Mouse (Mus musculus) heart, postnatal 36 days (tissue): Measurements from ENCODE around the gene Dock1. TPM values are rescaled to one million over a fixed set of nuclear protein-coding genes. Genes with fewer than 3 reads are reported as not detected.
A peak's percentile ranks its signal among the peaks of the same experiment; 100 is the strongest.

Experiments used
- DNase-seq, 2 experiments: peaks; one replicate each; pipeline ENCODE4 v3.0.0; 2021 to 2022
- intact Hi-C: fragments of 180-260 bp; cut with DNase I; formaldehyde crosslinking; loops from one replicate; pipeline ENCODE4 v1.15.1; 2025
- total RNA-seq, 2 experiments: library from RNA; stranded (reverse); gene quantifications; 2 replicates each; pipeline ENCODE4 v1.2.3; 2021

Gene Dock1
- total RNA-seq, 2 experiments from 2014 or later = 26.3 to 28.8 TPM

DNA sequence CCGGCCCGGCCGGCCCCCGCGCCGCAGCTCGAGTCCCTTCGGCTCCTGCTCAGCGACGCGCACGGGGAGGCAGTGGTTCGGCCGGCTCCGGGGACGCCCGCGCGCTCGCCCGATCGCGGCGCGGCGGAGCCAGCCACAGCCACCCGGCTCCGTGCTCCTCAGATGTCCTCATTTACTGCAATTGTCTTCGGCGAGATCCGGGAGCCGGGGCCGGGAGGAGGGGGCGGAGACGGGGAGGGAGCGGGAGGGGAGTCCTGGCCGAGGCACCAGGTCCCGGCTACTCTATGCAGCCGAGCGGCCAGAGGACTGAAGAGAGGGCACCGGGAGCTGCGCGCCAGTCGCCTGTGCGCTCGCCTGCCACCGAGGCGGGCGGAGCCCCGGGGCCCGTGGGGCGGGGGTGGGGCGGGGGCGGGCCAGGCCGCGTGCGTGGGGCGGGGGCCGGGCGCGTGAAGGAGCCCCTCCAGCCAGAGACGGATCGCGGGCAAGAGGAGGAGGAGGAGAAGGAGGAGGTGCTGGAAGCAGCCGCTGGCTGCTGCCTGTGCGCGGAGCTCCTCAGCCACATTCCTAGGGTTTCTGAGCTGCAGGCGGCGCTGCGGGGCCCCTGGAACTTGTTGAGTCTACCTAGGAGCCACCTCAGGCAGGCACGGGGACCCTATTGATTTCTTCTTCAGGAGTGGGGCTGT, 267.6 kb downstream of the Dock1 start, which contains the start of gene Fam196a:
Fam196a (minus strand) TSS at position 504 of the 683 bp plus-strand sequence.
- intact Hi-C loops = no loop called here

DNA sequence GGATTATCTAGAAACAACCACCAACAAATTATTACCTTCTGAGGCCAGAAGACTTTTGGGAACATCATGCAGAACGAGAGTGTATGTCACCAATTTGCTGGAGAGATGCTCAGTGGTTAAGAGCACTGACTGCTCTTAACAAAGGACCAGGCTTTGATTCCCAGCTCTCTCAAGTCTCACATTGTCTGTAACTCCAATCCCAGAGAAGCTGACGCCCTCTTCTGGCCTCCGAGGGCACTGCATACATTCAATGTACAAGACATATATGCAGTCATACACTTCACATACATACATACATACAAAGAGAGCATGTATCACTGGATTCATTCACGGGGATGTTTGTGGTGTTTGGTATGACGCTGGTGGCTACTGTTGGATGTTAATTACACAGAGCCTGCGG, 271.4 kb downstream of the Dock1 start:
- intact Hi-C loops = no loop called here
- no peak for DNase-seq

More for the DNA sequence above, 267.6 kb downstream of the Dock1 start, which contains the start of gene Fam196a:
- DNase-seq = peak in 1 of 2 experiments; percentile 34

DNA sequence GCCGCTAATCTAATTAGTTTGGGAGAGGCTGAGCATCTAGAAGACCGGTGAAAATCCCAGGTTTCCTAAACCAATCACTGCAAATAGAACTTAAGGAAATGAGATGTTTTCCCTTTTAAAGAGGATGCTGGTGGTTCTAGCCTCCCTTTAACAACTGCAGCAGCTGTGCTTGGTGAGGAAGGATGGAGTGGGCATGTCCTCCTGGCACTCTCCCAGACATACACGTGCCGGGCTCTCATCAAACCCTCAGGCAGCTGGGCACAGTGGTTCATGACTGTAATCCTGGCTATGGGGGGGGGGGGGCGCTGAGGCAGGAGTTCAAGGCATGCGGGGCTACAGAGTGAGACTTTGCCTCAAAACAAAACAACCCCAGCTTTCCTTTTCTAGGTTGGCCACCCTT, 272.6 kb downstream of the Dock1 start:
- DNase-seq = no peak
- intact Hi-C loops = no loop called here

DNA sequence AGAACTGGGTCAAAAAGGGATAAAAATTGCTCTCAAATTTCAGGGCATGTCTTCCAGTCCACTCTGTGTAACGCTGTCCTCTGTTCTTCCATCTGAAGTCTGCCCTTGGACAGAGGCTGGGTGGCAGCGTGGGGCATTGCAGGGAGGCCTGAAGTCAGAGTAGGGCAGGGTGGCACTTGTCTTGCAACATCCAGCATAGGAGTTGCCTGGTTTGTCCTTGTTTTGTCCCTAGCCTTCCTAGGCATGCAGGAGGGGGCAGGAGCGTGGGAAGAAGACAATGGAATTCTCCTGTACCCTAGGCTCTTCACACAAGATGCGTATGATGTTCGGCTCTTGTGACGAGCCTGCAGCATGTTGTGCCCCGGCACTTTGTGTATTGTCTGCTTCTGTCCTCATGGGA, 273.2 kb downstream of the Dock1 start:
- DNase-seq = no peak
- intact Hi-C loops = no loop called here

DNA sequence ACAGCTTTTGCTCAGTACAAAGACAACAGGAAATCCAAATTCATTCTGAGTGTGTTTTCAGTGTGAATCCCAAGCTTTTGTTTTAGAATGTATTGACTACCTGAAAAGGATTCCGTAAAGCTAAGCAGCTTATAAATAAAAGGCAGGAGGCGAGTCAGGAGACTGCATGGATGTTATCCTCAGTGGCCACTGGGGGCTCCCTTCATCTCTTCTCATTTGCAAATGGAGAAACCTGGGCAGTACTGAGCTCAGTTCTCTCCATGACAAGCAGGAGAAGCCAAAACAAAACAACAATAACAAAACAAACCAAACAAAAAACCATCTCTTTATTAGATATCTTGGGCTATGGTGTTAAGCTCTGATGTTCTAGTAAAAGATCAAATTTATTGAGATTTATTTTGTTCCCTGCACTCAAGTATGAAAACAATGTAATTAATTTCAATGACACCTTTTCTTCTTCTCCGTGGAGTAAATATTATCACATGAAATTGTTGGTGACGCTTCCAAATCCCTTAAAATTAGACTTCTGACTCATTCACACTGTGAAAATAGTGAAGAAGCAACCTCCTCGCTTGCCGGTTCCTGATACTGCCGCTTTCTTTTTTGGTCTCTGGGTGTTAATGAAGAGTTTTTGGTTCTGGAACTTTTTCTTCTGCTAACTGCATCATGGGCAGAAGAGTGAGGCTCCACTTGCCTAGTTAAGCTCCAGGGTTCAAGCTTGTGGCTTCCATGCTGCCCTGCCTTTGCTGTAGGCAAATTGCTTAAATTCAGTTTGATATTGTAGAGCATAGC, 275.7 kb downstream of the Dock1 start:
- intact Hi-C loops = no loop called here
- no peak for DNase-seq

DNA sequence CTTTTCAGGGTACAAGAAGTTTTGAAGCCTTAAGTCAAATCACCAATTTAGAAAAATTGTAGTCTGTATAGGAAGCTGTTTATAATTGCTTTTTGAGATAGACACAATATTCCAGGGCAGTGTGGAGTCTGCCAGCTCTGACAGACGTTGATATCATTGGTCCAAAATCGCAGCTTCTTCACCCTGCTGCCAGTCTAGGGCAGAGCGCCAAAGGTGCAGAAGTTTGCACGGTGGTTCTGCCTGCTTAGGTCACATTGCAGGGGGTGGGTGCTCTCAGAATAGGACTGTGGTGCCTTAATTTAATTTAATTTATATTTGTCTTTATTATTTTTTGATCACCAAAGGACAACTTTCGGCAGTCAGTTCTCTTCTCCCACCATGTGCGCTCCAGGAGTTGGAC, 288.6 kb downstream of the Dock1 start:
- no peak for DNase-seq
- intact Hi-C loops = no loop called here

DNA sequence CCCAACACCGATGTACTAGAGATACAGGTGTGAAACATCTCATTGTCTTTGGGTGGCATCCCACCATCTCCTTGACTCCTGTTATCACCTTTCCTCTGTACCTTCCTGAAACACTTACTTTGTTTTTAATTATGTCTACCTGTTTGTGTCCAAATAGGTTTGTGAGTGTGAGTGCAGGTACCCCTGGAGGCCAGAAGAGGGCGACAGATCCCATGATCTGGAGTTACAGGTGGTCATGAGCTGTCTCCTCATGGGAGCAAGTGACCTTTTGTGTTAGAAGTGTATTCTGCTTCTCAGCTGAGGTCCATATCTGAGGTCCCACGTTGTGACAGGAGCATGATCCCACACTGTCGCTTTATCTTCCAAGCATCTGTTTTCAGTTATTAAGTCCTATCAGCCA, 290.4 kb downstream of the Dock1 start:
- intact Hi-C loops = no loop called here
- DNase-seq = no peak

DNA sequence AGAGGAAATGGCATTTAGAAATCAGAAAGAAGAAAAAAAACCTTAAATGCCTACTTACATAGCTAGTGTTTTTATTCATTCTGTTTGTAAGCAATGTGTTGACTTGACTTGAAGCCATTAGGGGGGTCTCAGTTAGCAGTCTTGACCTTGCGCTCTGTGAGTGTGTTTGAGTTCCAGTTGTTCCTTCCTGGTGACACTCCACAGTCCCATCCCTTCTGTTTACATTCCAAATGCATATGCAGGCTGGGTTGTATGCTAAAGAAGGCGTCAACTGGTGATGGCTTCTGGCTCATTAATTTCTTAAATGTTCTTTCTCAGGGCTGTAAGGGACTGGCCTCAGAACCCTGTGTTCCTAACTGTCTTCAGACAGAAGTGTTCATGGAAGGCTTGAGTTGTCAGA, 291.2 kb downstream of the Dock1 start:
- intact Hi-C loops = no loop called here
- no peak for DNase-seq

DNA sequence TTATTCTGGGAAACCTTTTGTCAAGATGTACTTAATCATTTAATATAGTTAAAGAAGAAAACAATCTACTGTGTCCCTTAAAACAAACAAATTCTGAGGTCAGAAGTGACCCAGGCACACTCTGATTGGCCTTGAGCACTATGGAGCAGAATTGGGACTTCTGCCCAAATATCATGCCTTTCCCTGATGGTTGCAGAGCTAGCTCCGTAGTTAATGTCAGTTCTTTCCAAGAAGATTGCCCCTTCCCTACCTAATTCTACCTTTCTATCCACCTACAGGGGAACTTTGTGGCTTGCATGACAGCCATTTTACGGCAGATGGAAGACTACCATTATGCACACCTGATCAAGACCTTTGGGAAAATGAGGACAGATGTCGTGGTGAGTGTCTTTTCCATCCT, 319.8 kb downstream of the Dock1 start:
- DNase-seq = no peak
- intact Hi-C loops = no loop called here

DNA sequence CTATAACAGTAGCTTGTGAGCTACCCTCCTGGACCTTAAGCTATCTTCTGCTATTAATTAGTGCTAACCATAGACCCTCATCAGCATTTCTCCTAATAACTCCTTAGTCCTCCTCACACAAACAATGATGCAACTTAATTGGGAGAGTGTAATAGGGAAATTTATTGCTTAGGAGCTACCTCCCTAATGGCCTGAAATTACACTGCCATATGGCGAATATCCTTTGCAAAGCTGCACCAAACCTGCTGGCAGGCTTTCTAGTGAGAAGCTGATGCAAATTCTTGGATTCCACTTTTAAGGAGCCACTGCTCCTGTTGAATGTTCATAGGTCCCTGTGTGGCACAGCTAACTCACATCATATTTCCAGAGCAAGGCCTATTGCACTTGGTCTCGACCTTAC, 320.5 kb downstream of the Dock1 start:
- intact Hi-C loops = no loop called here

DNA sequence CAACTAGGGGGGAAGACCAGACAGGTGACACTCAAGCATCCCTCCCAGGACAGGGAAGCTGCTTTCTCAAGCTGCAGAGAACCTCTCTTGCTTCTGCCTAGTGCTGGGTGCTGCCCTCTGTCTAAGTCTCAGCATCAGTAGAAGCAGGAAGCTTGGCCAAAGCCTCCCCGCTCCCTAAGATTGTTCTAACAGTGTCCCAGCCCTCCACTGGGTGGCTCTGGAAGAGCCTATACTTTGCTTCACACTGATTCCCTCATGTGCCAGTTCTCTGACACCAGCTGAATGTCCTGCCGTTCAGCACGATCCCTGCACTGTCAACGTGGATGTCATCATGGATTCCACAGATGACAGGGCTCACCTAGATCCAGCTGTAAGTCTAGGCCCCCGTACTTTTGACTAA, 324.5 kb downstream of the Dock1 start:
- intact Hi-C loops = no loop called here
- no peak for DNase-seq

More for the DNA sequence above, 320.5 kb downstream of the Dock1 start:
- DNase-seq = no peak

DNA sequence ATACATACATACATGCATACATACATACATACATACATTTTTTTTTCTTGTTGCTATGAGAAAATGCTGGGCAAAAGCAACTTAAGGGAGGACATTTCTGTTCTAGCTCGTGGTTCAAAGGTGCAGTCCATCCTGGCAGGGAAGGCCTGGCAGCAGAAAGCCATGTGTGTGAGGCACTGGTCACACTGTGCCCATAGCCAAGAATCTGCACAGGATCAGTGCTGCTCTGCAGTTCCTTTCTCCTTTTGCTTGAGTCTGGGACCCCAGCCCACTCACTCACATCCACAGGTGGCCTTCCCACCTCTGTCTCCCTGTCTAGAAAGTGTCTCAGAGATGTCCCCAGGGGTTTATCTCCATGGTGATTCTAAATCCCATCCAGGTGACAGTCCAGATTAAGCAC, 331.8 kb downstream of the Dock1 start:
- intact Hi-C loops = no loop called here
- no peak for DNase-seq

DNA sequence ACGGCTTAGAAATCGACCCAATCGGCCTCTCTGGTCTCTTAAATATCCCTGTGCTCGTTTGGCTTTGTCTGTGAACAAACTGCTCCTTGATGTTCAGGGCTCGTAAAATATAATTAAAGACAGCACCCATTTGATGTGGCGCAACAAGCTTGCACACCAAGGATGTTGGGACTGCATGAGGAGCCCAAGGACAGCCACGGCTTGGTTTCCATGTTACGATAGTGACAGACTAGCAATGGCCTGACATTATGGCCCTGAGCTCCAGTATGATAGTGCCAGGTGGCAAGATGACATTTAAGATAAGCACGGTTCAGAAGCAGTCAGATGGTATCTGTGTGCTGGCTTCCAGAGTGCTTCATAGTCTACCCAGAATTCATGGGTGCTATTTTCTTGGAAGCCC, 332.4 kb downstream of the Dock1 start:
- DNase-seq = no peak
- intact Hi-C loops = no loop called here

DNA sequence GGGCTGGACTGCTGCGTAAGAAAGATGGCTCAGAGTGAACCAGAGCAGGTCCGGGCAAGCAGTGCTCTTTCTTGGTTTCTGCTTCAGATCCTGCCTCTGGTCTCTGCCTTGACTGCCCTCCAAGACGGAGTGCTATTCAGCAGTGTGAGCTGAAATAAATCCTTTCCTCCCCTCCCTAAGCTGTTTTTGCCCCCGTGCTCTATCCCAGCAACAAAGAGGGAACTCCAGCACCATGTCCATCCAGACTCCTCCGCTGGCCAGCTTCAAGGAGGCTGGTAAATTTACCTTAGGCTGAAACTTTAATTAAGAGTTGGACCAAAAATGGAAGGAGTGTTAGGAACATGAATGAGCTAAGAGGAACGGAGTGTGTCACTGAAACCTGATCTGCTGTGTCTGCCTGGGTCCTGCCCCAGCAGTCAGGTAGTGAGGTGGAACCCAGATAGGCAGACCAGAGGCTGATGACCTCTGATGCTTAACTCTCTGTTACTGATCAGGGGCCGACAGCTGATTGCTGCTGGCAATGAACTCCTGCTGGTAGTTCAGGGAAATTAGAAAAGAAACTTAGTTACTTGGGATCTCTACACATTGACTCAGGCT, 335.6 kb downstream of the Dock1 start:
- intact Hi-C loops = no loop called here
- no peak for DNase-seq

DNA sequence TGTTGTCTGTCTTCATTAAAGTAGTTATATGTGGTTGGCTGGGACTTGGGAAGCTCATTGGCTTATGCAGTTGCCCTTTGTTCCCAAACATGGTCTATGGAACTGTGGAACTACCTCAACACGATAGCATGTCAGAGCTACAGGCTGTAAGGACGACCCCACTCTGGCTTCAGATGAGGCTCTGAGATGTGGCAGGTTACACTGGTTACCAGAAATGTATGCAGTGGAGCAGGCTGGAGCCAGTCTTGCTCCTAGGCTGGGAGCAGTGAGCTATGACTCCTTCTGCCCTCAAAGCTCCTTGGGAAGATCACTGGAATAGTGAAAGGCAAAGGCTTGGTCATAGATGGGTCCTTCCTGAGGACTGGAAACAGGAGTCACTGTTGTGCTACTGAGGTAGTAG, 337.6 kb downstream of the Dock1 start:
- DNase-seq = no peak

DNA sequence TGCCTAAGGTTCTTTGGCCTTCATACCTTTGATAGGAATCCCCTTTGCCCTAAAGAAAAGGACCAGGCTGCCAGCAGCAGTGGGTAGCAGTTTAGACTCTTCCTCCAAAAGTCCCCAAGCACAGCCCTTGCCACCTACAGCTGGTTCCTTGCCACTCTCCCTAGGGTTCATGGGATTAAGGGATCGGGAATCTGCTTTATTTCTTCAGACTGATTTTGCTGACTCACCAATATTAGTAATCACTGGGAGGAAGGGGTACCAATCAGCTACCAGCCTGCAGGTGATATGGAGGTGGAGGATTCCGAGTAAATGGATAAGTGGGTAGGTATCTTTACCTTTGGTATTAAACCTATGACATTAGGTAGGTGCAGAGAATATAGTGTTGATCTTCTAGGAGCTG, 340.5 kb downstream of the Dock1 start:
- DNase-seq = no peak
- intact Hi-C loops = no loop called here

More for the DNA sequence above, 337.6 kb downstream of the Dock1 start:
- intact Hi-C loops = no loop called here

DNA sequence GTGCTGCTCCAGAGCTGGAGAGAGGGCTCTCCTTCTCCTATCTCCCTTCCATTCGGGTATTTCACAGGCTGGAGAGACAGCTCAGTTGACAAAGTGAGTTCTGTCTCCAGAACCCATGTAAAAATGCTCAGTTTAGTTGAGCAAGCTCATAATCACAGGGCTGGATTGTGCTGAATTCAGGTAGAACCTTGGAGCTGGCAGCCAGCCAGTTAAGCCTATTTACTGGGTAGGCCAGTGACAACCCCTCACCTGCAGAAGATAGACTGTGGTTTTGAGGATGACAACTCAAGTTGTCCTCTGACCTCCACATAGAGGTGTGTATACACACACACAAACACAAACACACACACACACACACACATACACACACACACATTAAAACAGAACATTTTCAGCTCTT, 347.1 kb downstream of the Dock1 start:
- intact Hi-C loops = no loop called here
- DNase-seq = no peak

DNA sequence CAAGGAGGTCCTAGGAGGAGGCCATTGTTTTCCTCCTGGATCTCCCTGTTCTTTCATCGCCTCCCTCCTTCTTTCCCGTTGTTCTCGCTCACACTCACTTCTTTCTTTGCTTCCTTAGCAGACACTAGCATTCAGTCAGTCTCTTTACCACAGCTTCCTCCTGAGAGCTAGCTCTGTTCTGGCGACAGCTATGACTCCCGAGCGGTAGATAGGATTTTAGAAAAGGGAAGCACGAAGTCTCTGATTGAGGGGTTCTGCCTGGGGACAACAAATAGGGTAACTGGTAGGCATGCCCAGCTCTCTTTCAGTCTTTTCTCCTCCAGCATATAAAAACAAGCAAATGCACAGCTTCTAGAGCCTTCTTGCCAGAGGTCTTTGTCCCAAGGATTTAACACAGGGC, 350.3 kb downstream of the Dock1 start:
- no peak for DNase-seq
- intact Hi-C loops = no loop called here

DNA sequence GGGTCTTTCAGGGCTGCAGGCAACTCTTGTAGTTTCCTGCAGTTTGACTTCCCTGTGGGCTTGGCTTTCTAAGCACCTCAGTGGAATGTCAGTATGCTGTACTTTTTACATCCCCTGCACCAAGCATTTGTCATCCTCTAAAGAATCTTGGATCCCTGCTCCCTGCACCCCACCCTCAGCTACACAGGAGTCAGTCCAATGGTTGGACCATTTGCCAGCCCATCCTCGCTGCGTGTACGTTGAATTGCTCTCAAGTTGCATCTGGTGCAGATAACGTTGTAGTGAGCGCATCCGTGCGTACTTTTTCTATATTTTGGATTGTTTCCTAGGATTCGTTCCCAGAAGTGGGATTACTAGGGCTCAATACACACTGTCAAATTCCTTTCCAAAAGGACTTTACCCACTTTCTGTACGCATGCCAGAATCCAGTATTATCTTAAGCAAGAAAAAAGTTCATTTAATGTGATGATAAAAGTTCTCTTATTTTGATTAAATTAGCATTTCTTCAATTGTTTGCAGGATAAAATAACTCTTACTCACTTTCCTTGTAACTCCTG, 351.2 kb downstream of the Dock1 start:
- intact Hi-C loops = no loop called here
- DNase-seq = no peak

DNA sequence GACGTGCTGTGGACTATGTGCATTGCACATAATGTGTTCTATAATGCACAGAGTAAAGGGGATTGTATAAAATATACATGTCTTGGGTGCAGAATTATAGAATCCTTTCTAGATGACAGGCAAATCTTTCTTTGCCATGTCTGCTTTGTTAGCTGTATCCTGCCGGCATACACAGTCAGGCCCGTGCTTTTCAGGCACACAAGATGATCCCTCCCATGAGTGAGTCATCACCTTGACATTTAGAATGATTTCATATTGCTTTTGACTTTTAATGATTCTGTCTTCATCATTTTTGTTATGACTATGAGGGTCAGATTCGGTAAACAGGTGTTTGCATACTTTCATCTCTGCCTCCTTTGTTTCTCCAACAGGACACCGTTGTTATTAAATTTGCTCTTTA, 354.1 kb downstream of the Dock1 start:
- DNase-seq = no peak
- intact Hi-C loops = no loop called here

DNA sequence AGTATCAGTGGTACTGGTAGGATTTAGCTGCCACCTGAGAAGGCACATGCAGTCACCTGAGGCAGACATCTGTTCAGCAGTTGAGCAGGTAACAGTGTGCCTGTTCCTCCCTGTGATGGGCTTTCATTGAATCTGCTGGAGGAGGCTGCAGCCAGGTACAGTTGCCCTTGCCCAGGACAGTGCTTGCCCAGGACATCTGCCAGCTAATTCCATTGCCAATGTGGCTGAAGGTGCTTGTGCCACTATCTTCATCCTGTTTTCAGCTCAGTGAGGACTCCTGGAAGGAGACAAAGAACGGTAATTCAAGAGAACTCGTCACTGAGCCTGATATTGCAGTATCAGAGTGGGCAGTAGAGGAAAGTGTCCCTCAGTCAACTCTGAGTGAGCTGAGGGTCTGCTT, 358.3 kb downstream of the Dock1 start:
- DNase-seq = no peak
- intact Hi-C loops = no loop called here

DNA sequence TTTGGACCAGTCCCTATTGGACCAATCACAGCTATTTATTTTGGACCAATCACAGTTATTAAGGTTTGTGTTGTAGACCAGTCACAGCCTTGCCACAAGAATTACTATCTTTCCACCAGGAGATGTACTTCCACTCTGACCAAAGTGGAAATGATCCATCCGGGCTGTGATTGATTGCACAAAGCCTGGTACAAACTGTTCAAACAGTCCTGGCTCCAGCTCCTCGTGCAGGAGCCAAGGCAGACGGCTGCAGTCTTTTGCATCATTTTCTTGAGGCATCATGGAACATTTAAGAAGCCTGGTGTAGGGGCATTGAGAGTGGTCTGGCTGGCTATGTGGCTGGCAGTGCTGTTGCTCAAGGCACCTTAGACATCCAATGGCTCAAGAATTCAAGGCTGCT, 358.7 kb downstream of the Dock1 start:
- intact Hi-C loops = no loop called here
- DNase-seq = no peak
